ENCODE assay signal across 30 mouse cellular contexts in the genomic region with DNA sequence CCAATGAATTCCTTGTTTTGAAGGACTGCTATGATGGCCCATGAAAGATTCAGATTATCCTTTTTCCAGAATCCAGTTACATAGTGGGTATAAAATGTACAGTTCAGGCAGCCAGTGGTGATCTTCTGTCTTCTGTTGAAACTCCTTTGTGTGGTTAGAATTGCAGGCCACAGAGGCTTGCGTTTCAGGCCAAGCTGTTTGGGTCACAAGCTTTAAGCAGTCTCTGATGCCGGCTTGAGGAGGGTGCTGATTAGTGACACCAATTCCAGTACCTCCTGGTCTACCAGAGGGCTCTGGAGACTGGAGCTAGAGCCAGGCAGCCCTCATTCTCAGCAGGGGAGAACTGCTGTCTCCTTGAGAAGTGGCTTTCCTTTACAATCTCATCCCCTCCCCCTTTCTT. TPM values are rescaled to one million over a fixed set of nuclear protein-coding genes. Genes with fewer than 3 reads are reported as not detected.
DNase-seq lines count a peak whose midpoint lies in the region; ATAC-seq lines count a peak whose summit lies in the region.
"Had no signal": no experiment of that assay in that cellular context is flagged by ENCODE, and none has a peak within 500 bp of the region (broad histone marks: within the 10 kb centered on the region; RNA-seq: fewer than 3 reads in every experiment).

No protein-coding gene starts in this region.

- DNase-seq in embryonic facial prominence, embryonic 10.5 days (ENCODE audit: low spot score): no peak
- DNase-seq in 416B (ENCODE audit: low read depth): peak; percentile 51
- DNase-seq in ZHBTc4 (ENCODE audit: low read depth, low spot score): peak; percentile 43
- no peak for DNase-seq in adrenal gland, postnatal 14 days
- DNase-seq: adrenal gland, adult 2 months; adrenal gland, postnatal 25 days; B cell, adult 2 months; cerebellum, adult 18-20 months; cerebellum, adult 9-10 months; cerebellum, postnatal 14 days; forebrain, postnatal 0 days; gastrocnemius, postnatal 36 days; heart, adult 11 months; heart, postnatal 10 days; heart, postnatal 36 days; kidney, adult 2 months had no signal

- H3K27ac ChIP-seq in embryonic facial prominence, embryonic 13.5 days: peak overlapping the region; percentile 1; the same call in 1 of the 2 replicates
- H3K27ac ChIP-seq in embryonic facial prominence, embryonic 10.5 days (replicated peaks): no peak overlapping the region
- no peak overlapping the region for H3K27ac ChIP-seq in forebrain, embryonic 12.5 days
- no peak overlapping the region for H3K27ac ChIP-seq in heart, embryonic 12.5 days (ENCODE audit: poor library complexity, severe bottlenecking)
- H3K27ac ChIP-seq: embryonic facial prominence, embryonic 12.5 days; forebrain, embryonic 10.5 days; heart, embryonic 15.5 days; hindbrain, embryonic 10.5 days; hindbrain, embryonic 15.5 days had no signal

- H3K9ac ChIP-seq in embryonic facial prominence, embryonic 13.5 days: no peak overlapping the region
- no peak overlapping the region for H3K9ac ChIP-seq in forebrain, embryonic 12.5 days
- H3K9ac ChIP-seq in heart, embryonic 12.5 days: no peak overlapping the region; the same call in 1 of the 2 replicates
- H3K9ac ChIP-seq: embryonic facial prominence, embryonic 12.5 days; forebrain, postnatal 0 days; heart, embryonic 15.5 days; hindbrain, embryonic 15.5 days had no signal

- peaks cover 14% of the 10 kb centered on the region for H3K36me3 ChIP-seq in embryonic facial prominence, embryonic 13.5 days
- peaks cover 28% of the 10 kb centered on the region for H3K36me3 ChIP-seq in embryonic facial prominence, embryonic 10.5 days (replicated peaks)
- peaks cover 10% of the 10 kb centered on the region for H3K36me3 ChIP-seq in forebrain, embryonic 12.5 days (replicated peaks)
- H3K36me3 ChIP-seq in heart, embryonic 12.5 days: peaks cover 9% of the 10 kb centered on the region; the same call in 1 of the 2 replicates

- H3K27me3 ChIP-seq in embryonic facial prominence, embryonic 13.5 days: no peaks in the 10 kb centered on the region
- no peaks in the 10 kb centered on the region for H3K27me3 ChIP-seq in embryonic facial prominence, embryonic 10.5 days (replicated peaks; ENCODE audit: low read depth, poor library complexity, severe bottlenecking)
- no peaks in the 10 kb centered on the region for H3K27me3 ChIP-seq in forebrain, embryonic 12.5 days
- H3K27me3 ChIP-seq in heart, embryonic 12.5 days (replicated peaks): no peaks in the 10 kb centered on the region
- H3K27me3 ChIP-seq: CH12.LX; embryonic facial prominence, embryonic 12.5 days; heart, embryonic 15.5 days; hindbrain, embryonic 15.5 days had no signal

- H3K4me3 ChIP-seq in embryonic facial prominence, embryonic 13.5 days: no peak overlapping the region
- H3K4me3 ChIP-seq in embryonic facial prominence, embryonic 10.5 days: no peak overlapping the region
- no peak overlapping the region for H3K4me3 ChIP-seq in forebrain, embryonic 12.5 days (replicated peaks)
- no peak overlapping the region for H3K4me3 ChIP-seq in heart, embryonic 12.5 days
- H3K4me3 ChIP-seq: embryonic facial prominence, embryonic 12.5 days; erythroblast, embryonic 14.5 days; forebrain, embryonic 10.5 days; heart, embryonic 15.5 days; hindbrain, embryonic 10.5 days; hindbrain, embryonic 15.5 days had no signal

- H3K4me2 ChIP-seq in embryonic facial prominence, embryonic 13.5 days: no peak overlapping the region
- no peak overlapping the region for H3K4me2 ChIP-seq in forebrain, embryonic 12.5 days
- H3K4me2 ChIP-seq in heart, embryonic 12.5 days: no peak overlapping the region
- H3K4me2 ChIP-seq: embryonic facial prominence, embryonic 12.5 days; heart, embryonic 11.5 days; heart, embryonic 15.5 days; hindbrain, embryonic 15.5 days had no signal

- WGBS in embryonic facial prominence, embryonic 13.5 days: 48% methylated on average over 2 of the region's 2 CpGs
- WGBS in embryonic facial prominence, embryonic 10.5 days: 57% methylated on average over 2 of the region's 2 CpGs
- WGBS in forebrain, embryonic 12.5 days: 55% methylated on average over 2 of the region's 2 CpGs
- WGBS in heart, embryonic 12.5 days: 33% methylated on average over 2 of the region's 2 CpGs

- H3K4me1 ChIP-seq in embryonic facial prominence, embryonic 13.5 days: peaks cover 8% of the 10 kb centered on the region; the same call in 1 of the 2 replicates
- H3K4me1 ChIP-seq in embryonic facial prominence, embryonic 10.5 days: 0 out of 2 replicates have a peak, but pooled peaks cover 5% of the 10 kb centered on the region
- peaks cover 7% of the 10 kb centered on the region; the same call in 1 of the 2 replicates for H3K4me1 ChIP-seq in forebrain, embryonic 12.5 days
- H3K4me1 ChIP-seq in heart, embryonic 12.5 days (replicated peaks): peaks cover 17% of the 10 kb centered on the region

- H3K9me3 ChIP-seq in embryonic facial prominence, embryonic 13.5 days: no peaks in the 10 kb centered on the region
- H3K9me3 ChIP-seq in embryonic facial prominence, embryonic 10.5 days: no peaks in the 10 kb centered on the region
- no peaks in the 10 kb centered on the region for H3K9me3 ChIP-seq in forebrain, embryonic 12.5 days
- H3K9me3 ChIP-seq in heart, embryonic 12.5 days (replicated peaks): no peaks in the 10 kb centered on the region
- H3K9me3 ChIP-seq: embryonic facial prominence, embryonic 12.5 days; forebrain, embryonic 10.5 days; heart, embryonic 15.5 days; hindbrain, embryonic 10.5 days; hindbrain, embryonic 15.5 days had no signal

- ATAC-seq in embryonic facial prominence, embryonic 13.5 days (ENCODE audit: insufficient number of reproducible peaks, insufficient read depth, low FRiP score, low TSS enrichment, low read depth): no peak
- peak; percentile 46 for ATAC-seq in granulocyte monocyte progenitor cell, adult 5-6 weeks (replicated peaks; ENCODE audit: poor library complexity, severe bottlenecking)
- no peak for ATAC-seq in forebrain, embryonic 12.5 days (ENCODE audit: low FRiP score)
- no peak for ATAC-seq in heart, embryonic 12.5 days (ENCODE audit: insufficient number of reproducible peaks, low FRiP score)
- ATAC-seq: forebrain, embryonic 14.5 days; forebrain, postnatal 0 days; intestine, postnatal 0 days had no signal

RNA-seq across cellular contexts. Expression of a gene that starts 12.4 kb away (rescaled TPM):
- polyA plus RNA-seq in embryonic facial prominence, embryonic 13.5 days (2015; fragmentation: Nextera tagmentation; extraction: Ambion mirVana): 14.0 and 16.4 TPM in 2 replicates
- 18.6 and 20.8 TPM in 2 replicates for polyA plus RNA-seq in embryonic facial prominence, embryonic 10.5 days (2016; fragmentation: Nextera tagmentation; extraction: Ambion mirVana)
- 46.9 and 52.3 TPM in 2 replicates for total RNA-seq in granulocyte monocyte progenitor cell, adult 5-6 weeks (2014; fragmentation: Nextera tagmentation)
- total RNA-seq in granulocyte monocyte progenitor cell, adult 5-6 weeks (2017): 11.1 and 11.9 TPM in 2 replicates
- 24.8 and 31.8 TPM in 2 replicates for total RNA-seq in adrenal gland, postnatal 14 days (2021)
- polyA plus RNA-seq in forebrain, embryonic 12.5 days (2016; fragmentation: Nextera tagmentation; extraction: Ambion mirVana): 19.0 and 19.8 TPM in 2 replicates
- polyA plus RNA-seq in heart, embryonic 12.5 days (2016; fragmentation: Nextera tagmentation; extraction: Ambion mirVana): 14.2 TPM in 2 replicates

Comparison
In these comparisons a context has a peak if more than half of its experiments do, and no peak if none do; other contexts are left out.
1. DNase-seq: peak in 416B (single experiment) and ZHBTc4 (single experiment); none in embryonic facial prominence, embryonic 10.5 days (single experiment) and adrenal gland, postnatal 14 days (single experiment).